Mouse (Mus musculus) effector memory CD4-positive, alpha-beta T cell, adult 7 months (primary cell): ENCODE data around the gene Siglecf. TPM values are rescaled to one million over a fixed set of nuclear protein-coding genes. Genes with fewer than 3 reads are reported as not detected.

Experiments
- polyA plus RNA-seq: library from polyadenylated mRNA; unstranded; fragments of 100-300 nt; shearing (Covaris generic); gene quantifications from one replicate; pipeline ENCODE4 v1.2.1, GENCODE M21; 2017

Siglecf gene
- polyA plus RNA-seq: not detected

DNA sequence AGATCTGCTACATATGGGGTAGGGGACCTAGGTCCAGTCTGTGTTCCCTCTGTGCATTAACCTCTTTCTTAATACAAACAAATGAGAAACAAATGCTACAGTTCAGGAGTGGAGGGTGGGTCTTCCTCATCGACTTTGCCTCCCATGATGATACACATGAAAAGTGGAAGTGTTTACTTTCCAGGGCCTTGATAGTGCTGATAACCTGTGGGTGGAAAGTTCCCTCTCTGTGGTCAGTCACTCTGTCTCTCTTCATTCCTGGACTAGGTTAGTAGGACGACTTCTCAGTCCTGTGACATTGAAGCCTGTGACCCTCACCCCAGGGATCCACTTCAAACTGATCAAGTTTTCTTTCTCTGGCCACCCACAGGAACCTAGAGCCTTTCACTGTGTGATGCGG is at the start of gene Siglecf:
TSS of gene Siglecf (plus strand) at position 188 of the 400 bp plus-strand sequence.

DNA sequence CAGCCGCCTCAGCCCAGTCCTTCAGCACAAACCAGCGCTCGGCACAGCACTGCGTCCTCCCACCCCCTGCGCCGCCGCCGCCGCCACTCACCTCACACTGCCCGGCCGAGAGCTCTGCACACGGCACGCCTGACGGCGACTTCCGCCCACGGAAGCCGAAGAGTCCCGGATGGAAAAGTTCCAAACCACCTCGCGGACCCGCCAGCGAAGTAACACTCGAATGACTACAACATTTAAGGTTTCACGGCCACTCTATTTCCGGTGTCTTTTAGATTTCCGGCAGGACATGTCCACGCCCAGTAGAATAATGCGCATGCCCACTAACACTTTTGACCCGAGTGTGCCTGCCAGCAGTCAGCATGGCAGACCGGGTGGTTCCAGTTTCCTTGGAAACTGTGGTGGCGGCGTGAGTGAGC is 38.1 kb upstream of the Siglecf start, which contains the start of gene Zfp715:
TSS of gene Zfp715 (minus strand) at position 282 of the 416 bp plus-strand sequence.

DNA sequence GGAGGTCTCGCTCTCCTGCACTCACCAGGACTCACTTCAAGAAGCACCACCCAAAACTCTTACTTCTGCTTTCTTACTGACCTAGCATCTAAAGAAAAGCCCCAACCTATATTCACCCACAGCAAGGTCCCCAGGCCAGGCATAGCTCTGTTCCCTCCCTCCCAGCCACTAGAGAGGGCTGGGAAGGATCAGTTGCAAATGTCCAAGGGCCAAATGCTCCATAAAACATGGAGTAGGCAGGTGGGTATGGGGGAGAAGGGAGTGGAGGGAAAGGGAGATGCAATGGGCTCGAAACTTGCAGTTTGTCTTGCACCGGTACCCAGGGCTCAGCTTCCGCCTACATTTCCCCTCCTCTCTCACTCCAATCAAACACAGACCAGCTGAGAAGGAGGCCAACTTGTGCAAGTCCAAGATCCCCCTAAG is 57.0 kb downstream of the Siglecf start, which contains the start of gene Siglecg:
TSS of gene Siglecg (plus strand) at position 74 of the 423 bp plus-strand sequence.

Other genes starting within 250 kb of the Siglecf start
- 0.73 TPM for gene Zfp936, start 237.1 kb upstream of the Siglecf start, polyA plus RNA-seq
- 19.3 TPM for gene Zfp715, start 38.0 kb upstream of the Siglecf start, polyA plus RNA-seq
- 0.24 TPM for gene Siglecg, start 56.9 kb downstream of the Siglecf start, polyA plus RNA-seq
- gene Lim2, start 76.3 kb downstream of the Siglecf start, polyA plus RNA-seq: not detected
- gene Nkg7, start 85.7 kb downstream of the Siglecf start, polyA plus RNA-seq: 1,742 TPM
- gene Cldnd2, start 89.4 kb downstream of the Siglecf start, polyA plus RNA-seq: not detected
- 73.5 TPM for gene Etfb, start 92.7 kb downstream of the Siglecf start, polyA plus RNA-seq
- not detected for gene Gm45233, start 92.8 kb downstream of the Siglecf start, polyA plus RNA-seq
- gene Vsig10l, start 111.8 kb downstream of the Siglecf start, polyA plus RNA-seq: 5.9 TPM
- not detected for gene Iglon5, start 138.7 kb downstream of the Siglecf start, polyA plus RNA-seq
- not detected for gene 4931406B18Rik, start 154.6 kb downstream of the Siglecf start, polyA plus RNA-seq
- not detected for gene Cd33, start 193.1 kb downstream of the Siglecf start, polyA plus RNA-seq
- gene Zfp658, start 210.9 kb downstream of the Siglecf start, polyA plus RNA-seq: 1.8 TPM
- gene Zfp719, start 228.3 kb downstream of the Siglecf start, polyA plus RNA-seq: 6.4 TPM